7 mouse cellular contexts compared by ENCODE assay signal in genomic region chr6:148902728-148903127, GRCm38 (mm10).
"Had no signal": no experiment of that assay in that cellular context is flagged by ENCODE, and none has a peak within 500 bp of the region (broad histone marks: within the 10 kb centered on the region; RNA-seq: fewer than 3 reads in every experiment).

No protein-coding gene starts in this region.

- ATAC-seq: liver, embryonic 12.5 days; midbrain, embryonic 16.5 days had no signal

- DNase-seq: kidney, postnatal 25 days; lung, embryonic 14.5 days; lung, postnatal 10 days; lung, postnatal 4 days; thymus, postnatal 4 days had no signal
